Mouse (Mus musculus) forebrain, embryonic 15.5 days (tissue): ENCODE data around the gene Tdrd9. TPM values are rescaled to one million over a fixed set of nuclear protein-coding genes. Genes with fewer than 3 reads are reported as not detected.
A peak's percentile ranks its signal among the peaks of the same experiment; 100 is the strongest.
"Not testable (repeated sequence)": the region's sequence is repeated elsewhere in the genome, so short reads cannot be mapped to it uniquely, and the experiment has no call there.

Experiments
- ATAC-seq: fragments of 200-750 bp; cut with Nextera tagmentation; replicated peaks from 2 replicates; pipeline ENCODE4 v1.8.0; 2017; ENCODE audit warnings: mild to moderate bottlenecking, moderate TSS enrichment, moderate library complexity
- H3K27ac ChIP-seq: fragments of 300-500 bp; sonication (generic); replicated peaks from 2 replicates; pipeline ENCODE4 v1.5.1; 2015; ENCODE audit warnings: mild to moderate bottlenecking, inconsistent platforms
- H3K27me3 ChIP-seq: fragments of 300-500 bp; sonication (generic); 2 replicates; pipeline ENCODE4 v1.6.1; 2015; ENCODE audit warnings: inconsistent platforms
- H3K36me3 ChIP-seq: fragments of 300-500 bp; sonication (generic); 2 replicates; pipeline ENCODE4 v1.6.1; 2015; ENCODE audit warnings: mild to moderate bottlenecking, inconsistent platforms
- H3K4me1 ChIP-seq: fragments of 300-500 bp; sonication (generic); 2 replicates; pipeline ENCODE4 v1.6.1; 2015; ENCODE audit warnings: inconsistent platforms
- H3K4me2 ChIP-seq: fragments of 300-500 bp; sonication (generic); replicated peaks from 2 replicates; pipeline ENCODE4 v1.6.1; 2015; ENCODE audit warnings: mild to moderate bottlenecking, inconsistent platforms
- H3K4me3 ChIP-seq: fragments of 300-500 bp; sonication (generic); 2 replicates; pipeline ENCODE4 v1.5.1; 2015; ENCODE audit warnings: mild to moderate bottlenecking, inconsistent platforms
- H3K9ac ChIP-seq: fragments of 300-500 bp; sonication (generic); replicated peaks from 2 replicates; pipeline ENCODE4 v1.6.1; 2015; ENCODE audit warnings: mild to moderate bottlenecking, inconsistent platforms
- H3K9me3 ChIP-seq: fragments of 300-500 bp; sonication (generic); 2 replicates; pipeline ENCODE4 v1.6.1; 2016; ENCODE audit warnings: inconsistent platforms
- WGBS: fragments of 180-500 bp; shearing (Covaris S2); methylation state at CpG from one replicate; pipeline ENCODE4 v1.1.7; 2015; ENCODE audit warnings: mixed read lengths; 5-methylcytosine and 5-hydroxymethylcytosine counted together
- polyA plus RNA-seq: library from polyadenylated mRNA; unstranded; fragments of >200 nt; fragmentation: Nextera tagmentation; extraction: Ambion mirVana; gene quantifications from 2 replicates; pipeline ENCODE4 v1.2.1, GENCODE M21; 2015

Gene Tdrd9
- polyA plus RNA-seq, 1 experiment from 2014 or later, result 0.34 TPM

DNA sequence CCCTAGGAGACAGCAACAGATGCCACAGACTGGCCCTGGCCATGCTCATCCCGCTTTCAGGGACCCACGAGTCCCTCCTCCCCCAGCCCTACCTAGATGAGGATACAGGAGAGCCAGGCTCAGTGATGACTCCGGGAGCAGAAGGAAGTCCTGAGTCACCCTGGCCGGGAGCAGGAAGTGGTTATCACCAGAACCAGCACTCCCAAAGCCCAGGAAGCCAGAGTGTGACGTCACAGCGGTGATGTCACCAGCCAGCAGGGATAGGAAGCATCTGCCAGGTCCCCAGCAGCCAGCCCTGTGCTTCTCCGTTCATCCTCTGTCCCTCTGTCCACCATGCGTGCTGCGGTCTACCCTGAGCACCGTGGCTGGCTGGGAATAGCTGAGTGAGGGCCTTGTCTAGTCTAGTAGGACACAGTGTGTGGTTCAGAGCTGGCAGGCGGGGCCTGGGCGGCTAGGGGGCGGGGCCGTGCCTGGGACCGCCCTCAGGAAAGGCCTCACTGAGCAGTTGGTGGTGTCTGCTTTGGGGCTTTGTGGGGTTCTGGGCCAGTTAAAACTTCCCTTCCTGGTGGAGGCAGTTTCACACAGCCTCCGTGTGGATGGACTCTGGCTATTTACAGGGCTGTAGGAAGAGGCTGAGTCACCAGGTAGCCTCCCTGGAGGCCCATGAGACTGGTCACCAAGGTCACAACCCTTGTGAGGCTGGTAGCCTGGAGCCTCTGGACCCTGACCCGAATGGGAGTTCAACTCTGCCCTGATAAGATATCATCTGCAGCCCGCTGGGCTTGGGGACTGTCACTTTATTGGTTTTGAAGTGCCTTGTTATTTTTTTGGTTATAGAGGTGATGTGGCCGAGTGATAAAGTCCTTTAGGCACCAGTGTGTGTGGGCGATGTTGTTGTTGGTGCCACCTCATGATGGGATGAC, 27.0 kb upstream of the Tdrd9 start:
- WGBS, result 69% methylated on average over 16 of the region's 20 CpGs
- H3K27me3 ChIP-seq, ATAC-seq, H3K4me1 ChIP-seq, H3K9me3 ChIP-seq, H3K36me3 ChIP-seq, H3K4me2 ChIP-seq, H3K4me3 ChIP-seq, H3K9ac ChIP-seq, H3K27ac ChIP-seq: not testable (repeated sequence)

DNA sequence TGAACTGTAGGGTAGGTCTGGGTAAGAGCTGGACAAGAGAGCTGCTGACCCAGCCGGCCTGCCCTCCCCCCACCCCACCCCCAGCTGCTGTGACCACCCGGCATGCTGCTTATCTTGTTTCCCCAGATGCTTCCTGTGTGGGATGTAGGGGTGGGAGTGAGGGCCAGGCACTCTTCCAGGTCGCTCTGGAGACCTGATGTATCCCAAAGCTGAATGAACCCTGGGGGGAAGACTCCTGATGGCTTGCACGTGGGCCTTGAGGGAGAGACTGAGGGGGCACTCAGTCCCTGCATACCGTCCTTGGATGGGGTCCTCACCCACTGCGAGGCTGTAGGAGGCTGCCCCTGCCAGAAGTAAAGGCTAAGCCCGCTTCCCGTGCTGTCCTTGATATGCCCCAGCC, 26.2 kb upstream of the Tdrd9 start:
- Histone ChIP-seq H3K4me3 (no peak overlapping the region), H3K4me2 (no peak overlapping the region), H3K27me3 (no peaks in the 10 kb centered on the region), H3K4me1 (no peaks in the 10 kb centered on the region), H3K36me3 (no peaks in the 10 kb centered on the region), H3K9ac (no peak overlapping the region), H3K27ac (peak overlapping the region; percentile 23; the same call in 1 of the 2 replicates), H3K9me3 (no peaks in the 10 kb centered on the region)
- 74% methylated on average over 8 of the region's 8 CpGs for WGBS
- no peak for ATAC-seq

DNA sequence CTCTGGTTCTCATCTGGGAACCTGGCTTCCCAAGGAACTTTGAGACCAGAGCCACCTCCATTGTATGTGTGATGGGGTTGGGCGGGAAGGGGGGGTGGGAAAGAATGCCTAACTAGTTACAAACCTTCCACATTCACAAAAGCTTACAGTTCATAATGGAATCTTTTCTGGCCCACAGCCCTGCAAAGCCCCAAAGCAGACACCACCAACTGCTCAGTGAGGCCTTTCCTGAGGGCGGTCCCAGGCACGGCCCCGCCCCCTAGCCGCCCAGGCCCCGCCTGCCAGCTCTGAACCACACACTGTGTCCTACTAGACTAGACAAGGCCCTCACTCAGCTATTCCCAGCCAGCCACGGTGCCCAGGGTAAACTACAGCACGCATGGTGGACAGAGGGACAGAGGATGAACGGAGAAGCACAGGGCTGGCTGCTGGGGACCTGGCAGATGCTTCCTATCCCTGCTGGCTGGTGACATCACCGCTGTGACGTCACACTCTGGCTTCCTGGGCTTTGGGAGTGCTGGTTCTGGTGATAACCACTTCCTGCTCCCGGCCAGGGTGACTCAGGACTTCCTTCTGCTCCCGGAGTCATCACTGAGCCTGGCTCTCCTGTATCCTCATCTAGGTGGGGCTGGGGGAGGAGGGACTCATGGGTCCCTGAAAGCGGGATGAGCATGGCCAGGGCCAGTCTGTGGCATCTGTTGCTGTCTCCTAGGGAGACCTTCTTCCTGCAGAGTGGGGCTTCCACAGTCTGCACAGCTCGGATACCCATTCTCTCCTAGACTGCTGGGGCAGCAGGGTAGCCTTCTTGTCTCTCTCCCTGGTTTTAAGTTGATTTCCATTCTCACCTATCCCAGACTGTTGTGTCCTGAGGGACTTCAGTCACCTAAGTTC, 25.3 kb upstream of the Tdrd9 start:
- H3K36me3 ChIP-seq, H3K4me2 ChIP-seq, H3K4me3 ChIP-seq, ATAC-seq, H3K27me3 ChIP-seq, H3K4me1 ChIP-seq, H3K9ac ChIP-seq, H3K27ac ChIP-seq, H3K9me3 ChIP-seq: not testable (repeated sequence)
- 71% methylated on average over 14 of the region's 15 CpGs for WGBS

DNA sequence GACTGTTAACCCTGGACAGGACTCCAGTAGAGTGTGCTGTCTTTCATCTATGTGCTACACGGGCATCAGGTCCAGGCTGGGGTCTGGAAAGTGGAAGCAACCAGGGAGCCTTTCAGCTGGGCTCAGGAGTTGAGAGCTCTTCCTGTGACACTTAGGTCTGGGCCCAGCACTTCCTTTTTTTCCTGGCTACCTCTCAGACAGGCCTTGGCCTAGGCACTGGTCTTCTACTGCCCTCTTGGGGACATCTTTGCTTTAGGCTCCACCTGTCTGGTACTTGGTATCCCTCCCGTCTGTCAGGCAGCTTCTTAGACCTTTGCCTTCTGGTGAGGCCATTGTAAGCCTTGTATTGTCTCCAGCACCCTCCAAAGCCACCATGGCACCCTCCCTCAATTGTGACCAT, 24.6 kb upstream of the Tdrd9 start:
- H3K36me3 ChIP-seq, result no peaks in the 10 kb centered on the region
- 56% methylated on average over 2 of the region's 2 CpGs for WGBS
- H3K9ac ChIP-seq, result no peak overlapping the region
- no peak overlapping the region for H3K4me2 ChIP-seq
- no peak for ATAC-seq
- no peak overlapping the region for H3K4me3 ChIP-seq
- no peaks in the 10 kb centered on the region for H3K9me3 ChIP-seq
- H3K27ac ChIP-seq, result no peak overlapping the region
- 0 out of 2 replicates have a peak, but pooled peaks cover 3% of the 10 kb centered on the region for H3K4me1 ChIP-seq
- H3K27me3 ChIP-seq, result no peaks in the 10 kb centered on the region

DNA sequence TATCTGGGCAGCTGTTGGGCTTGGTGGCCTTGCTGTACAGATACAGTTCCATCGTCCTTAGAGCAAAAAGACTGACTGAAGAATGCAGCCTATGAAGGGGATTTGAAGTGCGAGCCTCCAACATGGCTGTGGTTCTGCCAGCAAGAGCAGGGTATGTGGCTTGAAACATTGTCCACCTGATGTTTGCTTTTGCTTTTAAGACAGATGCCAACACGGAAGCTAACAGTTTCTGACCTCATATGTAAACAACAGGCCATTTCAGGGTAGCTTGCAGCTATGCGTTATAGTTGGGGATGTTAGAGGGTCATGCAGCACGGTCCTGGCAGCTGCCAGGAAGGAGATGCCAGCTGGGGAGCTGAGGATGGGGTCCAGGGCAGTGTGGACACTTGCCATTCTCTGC, 20.9 kb upstream of the Tdrd9 start:
- Histone ChIP-seq H3K27ac (no peak overlapping the region), H3K4me1 (0 out of 2 replicates have a peak, but pooled peaks cover 6% of the 10 kb centered on the region), H3K4me2 (no peak overlapping the region), H3K9me3 (no peaks in the 10 kb centered on the region), H3K36me3 (no peaks in the 10 kb centered on the region), H3K9ac (no peak overlapping the region), H3K4me3 (no peak overlapping the region), H3K27me3 (no peaks in the 10 kb centered on the region)
- ATAC-seq, result no peak
- WGBS, result 84% methylated on average over 5 of the region's 5 CpGs

DNA sequence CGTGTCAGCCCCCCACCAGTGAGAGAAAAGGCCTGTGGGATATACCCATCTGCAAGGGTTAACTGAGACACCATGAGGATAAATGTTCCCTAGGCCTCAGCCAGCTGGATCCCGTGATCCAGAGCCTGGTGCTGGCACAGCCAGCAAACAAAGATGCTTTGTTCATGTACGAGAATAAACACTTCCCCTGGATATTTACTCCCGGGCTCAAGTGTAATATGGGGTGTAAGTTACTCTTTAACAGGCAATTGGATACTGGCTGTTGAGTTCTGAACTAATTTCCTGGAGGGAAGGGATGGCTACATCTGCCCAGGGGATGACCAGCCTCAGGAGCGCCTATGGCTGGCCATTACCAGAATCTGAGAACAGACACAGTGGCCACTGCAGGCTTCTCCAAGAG, 19.7 kb upstream of the Tdrd9 start:
- Histone ChIP-seq H3K4me1 (0 out of 2 replicates have a peak, but pooled peaks cover 6% of the 10 kb centered on the region), H3K9ac (no peak overlapping the region), H3K4me2 (no peak overlapping the region), H3K27ac (no peak overlapping the region), H3K4me3 (no peak overlapping the region), H3K27me3 (no peaks in the 10 kb centered on the region), H3K9me3 (no peaks in the 10 kb centered on the region), H3K36me3 (no peaks in the 10 kb centered on the region)
- ATAC-seq, result no peak
- 39% methylated on average over 5 of the region's 5 CpGs for WGBS

DNA sequence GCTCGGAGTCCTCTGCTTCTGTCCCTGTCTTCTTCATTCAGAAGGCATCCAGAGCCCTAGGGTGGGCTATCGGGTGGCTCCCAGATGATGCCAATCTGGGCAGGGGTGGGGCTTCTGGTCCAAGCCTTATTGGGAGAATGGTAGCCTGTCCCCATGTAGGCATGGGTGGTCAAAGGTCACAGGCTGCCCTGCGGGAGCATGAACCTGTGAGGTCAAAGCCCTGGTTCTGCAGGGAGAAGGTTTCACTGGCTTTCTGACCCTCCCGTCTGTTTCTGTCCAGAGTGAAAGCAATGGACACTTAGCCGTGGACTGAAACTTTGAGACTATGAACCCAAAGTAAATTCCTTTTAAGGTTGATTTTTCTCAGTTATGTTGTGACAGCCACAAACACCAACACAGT, 15.2 kb upstream of the Tdrd9 start:
- H3K36me3 ChIP-seq, result peaks cover 21% of the 10 kb centered on the region
- no peak overlapping the region for H3K4me3 ChIP-seq
- WGBS, result 86% methylated on average over 5 of the region's 5 CpGs
- no peak for ATAC-seq
- H3K27me3 ChIP-seq, result no peaks in the 10 kb centered on the region
- no peak overlapping the region for H3K27ac ChIP-seq
- H3K9me3 ChIP-seq, result no peaks in the 10 kb centered on the region
- 0 out of 2 replicates have a peak, but pooled peaks cover 6% of the 10 kb centered on the region for H3K4me1 ChIP-seq
- H3K9ac ChIP-seq, result no peak overlapping the region
- no peak overlapping the region for H3K4me2 ChIP-seq

DNA sequence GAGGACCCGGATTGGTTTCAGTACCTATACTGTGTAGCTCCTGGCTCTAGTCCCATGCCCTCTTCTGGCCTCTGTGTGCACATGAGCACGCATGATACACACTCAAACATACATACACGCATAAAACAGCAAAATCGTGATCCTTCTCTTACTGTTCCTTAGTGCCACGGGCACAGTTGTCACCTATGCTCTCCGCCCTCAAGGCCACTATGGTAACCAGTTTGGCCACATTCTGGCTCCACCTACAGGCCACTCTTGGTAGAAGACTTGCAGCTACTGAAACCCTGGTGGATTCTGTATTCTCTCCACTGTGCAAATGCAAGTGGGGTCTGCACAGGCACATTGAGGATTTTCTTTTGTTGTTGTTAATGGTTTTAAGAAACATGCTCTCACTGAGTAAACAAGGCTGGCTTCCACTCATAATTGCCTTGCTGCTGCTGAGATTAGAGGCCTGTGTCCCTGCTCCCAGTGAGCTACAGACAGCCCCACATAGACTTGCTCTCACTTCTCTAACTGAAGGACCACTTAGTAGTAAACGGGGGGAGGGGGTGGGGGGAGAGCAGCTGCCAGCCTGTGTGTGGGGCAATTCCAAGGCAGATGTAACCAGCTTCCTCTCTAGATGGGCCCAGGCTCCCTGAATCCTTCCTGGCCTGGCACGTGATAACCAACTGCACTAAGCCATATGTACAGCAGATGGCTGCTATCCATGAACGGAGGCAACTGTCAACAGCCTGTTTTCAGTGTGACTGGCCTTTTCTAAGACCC, 13.1 kb upstream of the Tdrd9 start:
- Histone ChIP-seq H3K9ac (no peak overlapping the region), H3K9me3 (no peaks in the 10 kb centered on the region), H3K4me3 (no peak overlapping the region), H3K36me3 (peaks cover 36% of the 10 kb centered on the region), H3K27ac (no peak overlapping the region), H3K4me1 (no peaks in the 10 kb centered on the region), H3K27me3 (no peaks in the 10 kb centered on the region), H3K4me2 (no peak overlapping the region)
- peak; percentile 48 for ATAC-seq
- WGBS, result 39% methylated on average over 9 of the region's 9 CpGs

DNA sequence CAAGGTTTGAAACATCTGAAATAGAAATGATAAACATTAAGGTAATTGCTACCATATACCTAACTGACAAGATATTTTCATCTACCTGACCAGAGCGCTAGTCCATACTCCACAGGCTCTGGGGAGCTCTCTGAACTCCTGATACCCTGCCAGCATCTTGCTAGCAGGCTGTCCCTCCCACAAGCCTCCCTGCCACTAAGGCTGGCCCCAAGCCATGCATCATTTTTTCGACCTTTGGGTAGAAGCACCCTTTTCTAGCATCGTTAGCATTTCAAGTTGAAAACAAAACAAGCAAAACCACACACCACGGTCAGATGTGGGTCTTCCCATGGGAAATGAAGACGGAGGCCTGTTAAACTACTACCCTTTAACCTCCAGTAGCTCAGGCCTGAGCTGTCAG, 8.0 kb upstream of the Tdrd9 start:
- Histone ChIP-seq H3K4me3 (no peak overlapping the region), H3K27ac (no peak overlapping the region), H3K27me3 (no peaks in the 10 kb centered on the region), H3K36me3 (peaks cover 36% of the 10 kb centered on the region), H3K4me1 (peaks cover 18% of the 10 kb centered on the region), H3K9ac (no peak overlapping the region), H3K4me2 (no peak overlapping the region), H3K9me3 (no peaks in the 10 kb centered on the region)
- WGBS, result 87% methylated on average over 5 of the region's 5 CpGs
- ATAC-seq, result no peak

DNA sequence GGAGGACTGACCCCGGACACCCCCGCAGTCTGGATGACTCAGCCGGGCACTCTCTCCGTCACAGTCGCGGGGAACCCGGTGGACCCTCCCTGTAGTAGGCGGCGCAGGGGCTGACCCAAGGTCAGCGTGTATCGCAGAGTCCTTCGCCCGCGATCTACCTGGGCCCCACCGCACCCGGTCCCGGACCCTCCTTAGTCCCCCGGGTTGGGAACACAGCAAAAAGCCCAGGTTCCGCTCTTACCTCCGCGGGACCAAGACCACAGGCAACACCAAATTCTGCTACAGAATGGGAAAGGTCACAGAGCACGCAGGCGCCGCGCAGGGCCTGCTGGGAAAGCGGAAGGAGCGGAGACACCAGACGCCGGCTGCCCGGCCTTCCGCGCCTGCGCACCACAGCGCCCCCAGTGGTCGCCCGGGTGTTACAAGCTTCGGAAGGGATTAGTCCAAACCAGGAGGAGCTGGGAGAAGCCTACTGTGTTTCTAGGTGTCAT, 4.6 kb upstream of the Tdrd9 start, which contains the start of gene Atp5mpl:
Gene Atp5mpl, minus strand, starts transcription at position 295 of the 491 bp plus-strand sequence.
- no peaks in the 10 kb centered on the region for H3K27me3 ChIP-seq
- peak within 1 kb of the TSS; percentile 76 for H3K4me2 ChIP-seq
- peak; percentile 89 for ATAC-seq
- H3K4me1 ChIP-seq, result peaks cover 18% of the 10 kb centered on the region
- peak within 1 kb of the TSS; percentile 97 for H3K9ac ChIP-seq
- under 1% methylated on average over 37 of the region's 37 CpGs for WGBS
- peak within 1 kb of the TSS; percentile 64; the same call in 1 of the 2 replicates for H3K27ac ChIP-seq
- H3K4me3 ChIP-seq, result peak within 1 kb of the TSS; percentile 94
- H3K36me3 ChIP-seq, result peaks cover 10% of the 10 kb centered on the region
- no peaks in the 10 kb centered on the region for H3K9me3 ChIP-seq

DNA sequence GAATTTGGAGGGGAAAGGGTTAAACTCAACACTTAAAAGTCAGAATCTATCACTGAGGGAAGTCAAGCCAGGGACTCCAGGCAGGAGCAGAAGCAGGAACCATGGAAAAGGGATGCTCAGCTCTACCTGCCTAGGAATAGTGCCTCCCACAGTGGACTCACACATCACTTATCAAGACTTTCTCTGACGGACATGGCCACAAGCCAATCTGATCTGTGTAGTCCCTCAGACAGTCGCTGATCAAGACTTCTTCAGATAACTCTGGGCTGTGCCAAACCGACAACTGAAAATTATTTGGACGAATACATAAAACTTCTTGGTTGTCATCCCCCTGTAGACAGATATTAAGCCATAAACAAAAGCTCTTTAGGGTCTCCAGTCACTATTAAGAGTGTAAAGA, 1.3 kb upstream of the Tdrd9 start:
- Histone ChIP-seq H3K4me3 (no peak overlapping the region), H3K27me3 (no peaks in the 10 kb centered on the region), H3K9me3 (no peaks in the 10 kb centered on the region), H3K27ac (no peak overlapping the region), H3K4me1 (peaks cover 13% of the 10 kb centered on the region), H3K9ac (no peak overlapping the region), H3K36me3 (no peaks in the 10 kb centered on the region), H3K4me2 (no peak overlapping the region)
- WGBS, result 79% methylated on average over 4 of the region's 4 CpGs
- no peak for ATAC-seq
